Mouse (Mus musculus) cerebellum, adult 18-20 months (tissue): ENCODE results near the gene Lhb.
"Not testable (repeated sequence)": the region's sequence is repeated elsewhere in the genome, so short reads cannot be mapped to it uniquely, and the experiment has no call there.

ENCODE experiments used
- DNase-seq, 2 experiments: peaks; one replicate each; pipeline ENCODE4 v3.0.0; 2021

Lhb gene

DNA sequence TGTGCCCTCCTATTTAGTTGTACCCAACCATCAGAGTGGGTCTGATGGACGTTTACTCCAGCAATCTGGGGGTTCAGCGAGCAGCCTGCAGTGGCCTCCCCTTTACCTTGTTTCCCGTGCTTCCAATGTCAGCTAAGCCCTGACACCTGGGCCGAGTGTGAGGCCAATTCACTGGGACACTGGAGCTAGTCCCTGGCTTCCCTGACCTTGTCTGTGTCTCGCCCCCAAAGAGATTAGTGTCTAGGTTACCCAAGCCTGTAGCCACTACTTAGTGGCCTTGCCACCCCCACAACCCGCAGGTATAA, at the start of gene Lhb:
Gene Lhb, plus strand, starts transcription at position 206 of the 305 bp plus-strand sequence.
- no peak for DNase-seq

DNA sequence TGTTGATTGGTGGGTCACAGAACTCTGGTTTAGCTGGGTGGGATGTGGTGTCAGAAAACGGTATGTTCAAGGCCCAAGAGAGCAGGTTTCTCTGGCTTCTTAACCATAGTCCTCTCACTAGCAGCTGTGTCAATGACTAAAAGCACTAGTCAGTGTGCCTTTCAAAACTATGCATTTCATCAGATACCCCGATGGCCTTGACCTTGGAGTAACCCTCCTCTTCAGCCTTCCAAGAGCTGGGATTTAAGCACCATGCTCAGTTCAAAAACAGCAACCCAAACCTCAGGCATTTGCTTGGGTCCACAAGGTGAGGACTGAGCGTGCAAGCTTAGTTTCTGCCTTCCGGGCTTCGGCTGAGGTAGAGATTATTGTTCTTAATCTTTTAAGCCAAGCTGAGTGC, 48.2 kb upstream of the Lhb start:
- DNase-seq: no peak

DNA sequence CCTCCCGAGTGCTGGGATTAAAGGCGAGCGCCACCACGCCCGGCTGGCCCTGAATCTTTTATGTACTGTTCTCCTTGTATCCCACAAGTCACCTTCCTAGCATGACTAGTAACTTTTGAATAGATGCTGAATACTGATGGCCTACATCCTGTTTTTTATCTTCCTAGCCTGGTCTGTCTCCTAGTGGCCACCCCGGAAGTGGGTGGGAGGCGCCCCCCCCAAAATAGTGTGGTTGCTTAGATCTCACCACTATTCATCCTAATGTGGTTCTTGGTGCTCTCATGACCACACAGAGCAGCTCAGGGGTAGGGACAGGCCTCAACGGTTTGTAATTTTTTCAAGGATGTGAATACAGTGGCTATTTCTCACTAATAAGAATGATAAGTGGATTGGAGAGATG, 46.0 kb upstream of the Lhb start:
- no peak for DNase-seq

DNA sequence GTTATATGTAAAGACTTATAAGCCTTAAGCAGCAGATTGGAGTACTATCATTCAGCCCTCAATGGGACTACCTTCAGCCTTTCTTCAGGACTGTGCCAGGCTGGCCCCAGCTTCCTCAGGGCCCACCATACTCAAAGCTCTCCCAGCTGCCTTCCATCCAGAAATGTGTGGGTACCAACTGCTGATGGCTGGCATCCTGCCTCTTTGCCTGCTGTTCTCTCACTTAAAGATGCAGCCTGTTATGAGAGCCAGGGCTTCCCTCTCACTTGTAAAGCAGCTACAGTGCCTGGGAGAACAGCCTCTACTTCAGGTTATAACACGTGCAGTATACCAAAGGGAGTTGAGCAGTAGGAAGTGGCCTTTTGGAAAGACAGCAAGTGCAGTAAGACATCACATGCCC, 44.6 kb upstream of the Lhb start:
- no peak for DNase-seq

DNA sequence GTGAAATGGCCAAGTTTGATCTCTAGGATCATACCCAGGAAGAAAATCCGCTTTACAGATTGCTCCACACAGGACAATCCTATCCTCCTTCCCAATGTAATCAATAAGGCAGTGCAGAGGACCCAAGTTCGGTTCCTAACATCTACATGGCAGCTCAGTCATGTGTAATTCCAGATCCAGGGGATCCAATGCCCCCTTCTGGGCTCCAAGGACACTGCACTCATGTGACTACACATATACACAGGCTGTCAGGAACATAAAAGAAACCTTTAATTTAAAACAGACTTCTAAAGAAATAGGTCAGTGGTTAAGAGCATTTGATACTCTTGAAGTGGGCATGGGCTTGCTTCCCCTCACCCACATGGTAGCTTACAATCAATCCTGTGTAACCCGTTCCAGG, 34.5 kb upstream of the Lhb start:
- no peak for DNase-seq

DNA sequence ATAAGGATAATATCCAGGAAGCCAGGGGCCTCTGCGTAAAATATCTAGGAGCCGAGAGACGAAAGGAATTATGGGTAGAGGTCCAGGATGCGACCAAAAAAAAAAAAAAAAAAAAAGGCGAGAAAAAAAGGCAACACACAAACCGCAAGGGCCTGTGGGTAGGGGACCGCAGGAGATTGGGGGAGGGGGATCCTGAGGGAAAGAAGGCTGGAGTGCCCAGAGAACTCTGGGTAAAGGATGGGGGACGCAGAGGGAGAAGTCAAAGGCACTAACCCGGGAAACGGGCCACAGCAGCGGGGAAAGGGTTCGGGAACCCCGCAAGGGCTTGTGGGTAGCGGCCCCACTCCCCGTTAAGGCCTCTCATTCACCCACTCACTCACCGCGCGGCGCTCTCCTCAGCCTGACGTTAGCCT, 25.5 kb upstream of the Lhb start:
- peak in 1 of 2 experiments; percentile 69 for DNase-seq

DNA sequence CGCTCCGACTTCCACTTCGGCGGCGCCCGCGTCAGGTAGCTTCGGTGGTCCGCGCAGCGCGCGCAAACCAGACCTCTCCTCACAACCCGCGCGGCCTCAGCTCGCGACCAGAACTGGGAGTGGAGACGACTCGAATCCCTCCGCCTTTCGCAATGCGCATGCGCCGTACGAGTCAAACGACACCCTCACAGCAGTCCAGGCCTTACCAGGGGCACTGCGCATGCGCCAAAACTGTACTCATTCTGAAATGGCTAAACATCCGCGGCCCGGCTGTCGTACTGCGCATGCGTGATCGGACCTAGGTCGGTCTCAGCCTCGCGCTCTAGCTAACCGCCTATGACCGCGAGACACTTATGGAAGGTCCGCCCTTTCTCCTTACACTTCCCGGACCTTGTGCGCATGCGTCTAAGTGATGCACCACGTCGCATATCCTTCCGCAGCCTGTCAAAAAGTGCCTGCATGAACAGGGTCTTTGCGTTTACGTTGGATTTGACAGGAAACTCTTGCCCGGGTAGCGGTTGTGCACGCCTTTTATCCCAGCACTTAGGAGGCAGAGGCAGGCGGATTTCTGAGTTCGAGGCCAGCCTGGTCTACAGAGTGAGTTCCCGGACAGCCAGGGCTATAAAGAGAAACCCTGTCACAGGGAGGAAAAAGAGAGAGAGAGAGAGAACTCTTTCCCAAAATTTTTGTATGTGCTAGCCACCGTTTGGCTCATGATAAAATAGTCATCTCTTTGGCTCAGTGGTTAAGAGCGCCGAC, 24.9 kb upstream of the Lhb start, which contains the start of gene Snrnp70:
Gene Snrnp70, minus strand, starts transcription at position 165 of the 759 bp plus-strand sequence.
- peak; percentile 100 for DNase-seq

DNA sequence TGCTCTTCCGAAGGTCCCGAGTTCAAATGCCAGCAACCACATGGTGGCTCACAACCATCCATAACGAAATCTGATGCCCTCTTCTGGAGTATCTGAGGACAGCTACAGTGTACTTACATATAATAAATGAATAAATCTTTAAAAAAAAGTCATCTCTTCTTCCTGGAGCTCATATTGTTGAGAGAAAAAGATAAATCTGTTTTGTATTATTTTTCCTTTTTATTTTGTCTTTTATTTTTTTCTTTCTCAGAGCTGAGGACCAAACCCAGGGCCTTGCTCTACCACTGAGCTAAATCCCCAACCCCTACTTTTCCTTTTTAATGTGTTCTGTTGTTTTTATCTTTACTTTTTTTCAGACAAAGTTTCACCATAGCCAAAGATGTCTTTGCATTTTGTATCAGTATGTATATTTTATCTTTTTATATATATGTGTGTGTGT, 24.3 kb upstream of the Lhb start:
- not testable (repeated sequence) for DNase-seq

DNA sequence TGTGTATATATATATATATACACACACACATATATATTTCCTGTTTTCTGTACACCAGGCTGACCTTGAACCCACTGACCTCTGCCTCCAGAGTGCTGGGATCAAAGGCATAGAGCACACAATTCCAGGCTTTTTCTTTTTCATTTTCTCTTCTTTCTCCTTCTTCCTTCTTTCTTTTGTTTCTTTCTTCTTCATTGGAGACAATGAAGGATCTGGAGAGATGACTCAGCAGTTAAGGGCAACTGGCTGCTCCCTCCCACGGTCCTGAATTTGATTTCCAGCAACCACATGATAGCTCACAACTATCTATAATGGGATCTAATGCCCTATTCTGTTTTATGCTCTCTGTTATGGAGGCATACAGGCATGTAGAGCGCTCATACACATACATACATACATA, 23.8 kb upstream of the Lhb start:
- no peak for DNase-seq

DNA sequence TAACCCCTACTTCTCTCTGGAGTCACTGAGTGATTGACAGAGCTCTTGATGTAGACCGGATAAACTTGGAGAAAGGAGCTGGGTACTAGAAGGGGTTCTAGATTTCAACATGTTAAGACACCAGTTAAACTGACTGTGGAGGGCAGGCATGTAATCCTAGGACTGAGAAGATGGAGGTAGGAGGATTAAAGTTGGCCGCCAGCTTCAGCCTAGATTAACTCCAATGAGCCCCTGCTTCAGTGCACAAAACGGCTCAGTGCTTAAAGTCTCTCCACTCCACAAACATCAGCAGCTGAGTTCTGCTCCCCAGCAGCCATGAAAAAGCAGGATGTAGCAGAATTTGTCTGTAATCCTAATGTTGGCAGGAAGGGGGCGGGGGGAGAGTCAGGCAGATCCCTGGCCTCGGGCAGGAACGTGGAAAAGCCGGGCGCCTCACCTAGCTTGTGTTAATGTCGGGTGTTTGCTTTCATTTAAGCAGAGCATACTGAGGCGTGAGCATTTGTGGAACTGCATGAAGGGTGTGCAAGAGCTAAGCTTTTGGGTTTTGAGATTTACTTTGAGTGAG, 19.0 kb upstream of the Lhb start:
- DNase-seq: no peak

DNA sequence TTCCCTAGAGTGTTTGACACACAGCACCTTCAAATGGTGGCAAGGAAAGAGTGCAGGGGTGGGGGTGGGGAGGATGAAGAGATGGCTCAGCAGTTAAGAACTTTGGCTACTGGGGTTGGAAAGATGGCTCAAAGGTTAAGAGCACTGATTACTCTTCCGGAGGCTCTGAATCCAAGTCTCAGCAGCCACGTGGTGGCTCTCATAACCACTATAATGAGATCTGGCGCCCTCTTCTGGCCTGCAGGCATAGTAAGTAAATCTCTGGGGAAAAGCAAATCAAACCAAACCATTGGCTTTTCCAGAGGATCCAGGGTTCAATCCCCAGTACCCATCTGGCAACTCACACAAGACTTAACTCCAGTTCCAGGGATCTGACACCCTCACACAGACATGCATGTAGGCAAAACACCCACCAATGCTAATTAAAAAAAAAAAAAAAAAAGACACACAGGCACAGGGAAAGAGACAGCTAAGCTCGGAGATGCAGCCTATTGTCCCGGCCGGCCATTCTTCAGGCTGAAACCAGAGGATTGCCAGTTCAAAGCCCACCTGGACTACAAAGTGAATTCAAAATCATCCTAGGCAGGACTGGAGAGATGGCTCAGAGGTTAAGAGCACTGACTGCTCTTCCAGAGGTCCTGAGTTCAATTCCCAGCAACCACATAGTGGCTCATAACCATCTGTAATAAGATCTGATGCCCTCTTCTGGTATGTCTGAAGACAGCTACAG, 16.9 kb upstream of the Lhb start:
- peak; percentile 53 to 65 for DNase-seq

DNA sequence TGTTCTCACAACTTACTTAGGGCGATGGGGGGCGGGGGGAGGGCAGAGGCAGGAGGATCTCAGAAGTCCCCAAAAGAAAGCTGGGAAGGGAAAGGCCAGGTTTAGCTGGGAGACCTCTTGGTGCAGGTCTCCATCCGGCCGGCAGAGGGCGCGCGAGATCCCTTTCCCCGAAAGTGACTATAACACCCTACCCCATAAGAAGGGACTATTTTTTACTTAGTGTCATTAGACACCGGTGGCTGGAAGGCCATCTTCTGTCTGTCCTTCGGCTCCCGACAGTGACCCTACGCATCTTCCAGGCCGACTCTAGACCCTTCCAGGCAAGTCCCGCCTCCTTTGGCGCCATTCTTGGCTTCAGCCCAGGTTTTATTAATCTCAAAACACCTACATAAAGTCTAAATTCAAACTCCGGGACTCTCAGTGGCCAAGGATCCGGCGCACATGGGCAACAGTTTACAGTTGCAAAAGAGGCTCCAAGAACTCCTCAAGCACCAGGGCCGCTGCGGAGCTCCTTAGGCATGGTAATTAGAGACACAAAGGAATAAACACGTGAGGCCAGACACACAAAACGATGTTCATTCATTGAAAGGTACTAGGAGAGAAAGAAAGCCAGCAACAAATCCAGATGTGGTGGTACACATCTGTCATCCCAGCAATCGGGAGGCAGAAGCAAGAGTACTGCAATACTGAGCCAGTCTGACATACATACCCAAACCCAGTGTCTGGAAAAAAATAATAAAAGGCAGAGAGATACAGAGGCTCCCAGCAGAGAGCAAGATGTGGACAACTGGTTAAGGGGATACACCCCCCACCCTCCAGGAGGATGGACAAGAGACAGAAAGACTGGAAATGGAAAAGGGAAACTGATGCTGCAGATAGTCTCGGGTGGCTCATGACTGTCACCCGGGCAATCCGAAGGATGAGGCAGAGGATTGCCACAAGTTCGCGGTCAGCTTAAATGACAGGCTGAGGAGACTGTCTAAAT, 15.2 kb upstream of the Lhb start, which contains the start of gene Kcna7:
Gene Kcna7, plus strand, starts transcription at position 563 of the 985 bp plus-strand sequence.
- peak; percentile 76 to 79 for DNase-seq

DNA sequence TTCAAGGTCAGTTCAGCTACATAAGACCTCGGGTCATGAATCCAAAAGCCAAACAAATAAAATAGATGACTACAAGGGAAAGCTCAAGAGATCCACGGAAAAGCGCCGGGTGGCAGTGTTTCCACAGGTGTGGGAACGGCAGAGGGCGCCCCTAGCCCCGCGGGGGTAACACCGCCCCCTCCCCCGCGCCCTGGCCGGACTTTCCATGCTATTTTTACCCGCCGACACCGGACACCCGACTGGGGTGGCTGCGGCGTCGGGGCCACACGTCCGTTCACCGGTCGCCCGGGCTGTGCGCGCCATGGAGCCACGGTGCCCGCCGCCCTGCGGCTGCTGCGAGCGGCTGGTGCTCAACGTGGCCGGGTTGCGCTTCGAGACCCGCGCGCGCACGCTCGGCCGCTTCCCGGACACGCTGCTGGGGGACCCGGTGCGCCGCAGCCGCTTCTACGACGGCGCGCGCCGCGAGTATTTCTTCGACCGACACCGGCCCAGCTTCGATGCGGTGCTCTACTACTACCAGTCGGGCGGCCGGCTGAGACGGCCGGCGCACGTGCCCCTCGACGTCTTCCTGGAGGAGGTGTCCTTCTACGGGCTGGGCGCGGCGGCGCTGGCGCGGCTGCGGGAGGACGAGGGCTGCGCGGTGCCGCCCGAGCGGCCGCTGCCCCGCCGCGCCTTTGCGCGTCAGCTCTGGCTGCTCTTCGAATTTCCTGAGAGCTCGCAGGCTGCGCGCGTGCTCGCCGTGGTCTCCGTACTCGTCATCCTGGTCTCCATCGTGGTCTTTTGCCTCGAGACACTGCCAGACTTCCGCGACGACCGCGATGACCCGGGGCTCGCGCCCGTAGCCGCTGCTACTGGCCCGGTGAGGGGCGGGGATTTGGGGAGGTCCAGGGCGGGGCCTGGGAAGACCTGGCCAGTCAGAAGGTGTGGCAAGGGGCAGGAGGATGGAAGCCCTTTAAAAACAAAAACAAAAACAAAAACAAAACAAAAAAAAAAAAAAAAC, 14.2 kb upstream of the Lhb start:
- DNase-seq: no peak

DNA sequence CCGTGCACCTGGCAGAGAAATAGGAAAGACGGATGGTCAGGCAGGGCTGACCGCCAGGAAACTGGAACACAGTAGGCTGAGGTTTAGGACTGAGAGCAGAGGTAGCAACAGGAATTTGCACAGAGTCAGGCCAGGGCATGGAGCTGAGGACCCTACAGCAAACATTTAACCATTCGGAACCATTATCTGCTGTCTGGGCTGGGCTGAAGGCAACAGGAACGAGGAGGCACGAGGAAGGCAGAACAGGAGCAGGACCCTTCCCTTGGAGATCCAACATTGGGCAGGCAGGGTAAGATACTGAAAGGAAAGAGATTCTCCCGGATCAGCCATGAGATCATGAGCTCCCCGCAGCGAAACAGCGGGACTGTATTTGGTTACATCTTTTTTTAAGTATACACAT, 12.8 kb upstream of the Lhb start:
- DNase-seq: no peak

DNA sequence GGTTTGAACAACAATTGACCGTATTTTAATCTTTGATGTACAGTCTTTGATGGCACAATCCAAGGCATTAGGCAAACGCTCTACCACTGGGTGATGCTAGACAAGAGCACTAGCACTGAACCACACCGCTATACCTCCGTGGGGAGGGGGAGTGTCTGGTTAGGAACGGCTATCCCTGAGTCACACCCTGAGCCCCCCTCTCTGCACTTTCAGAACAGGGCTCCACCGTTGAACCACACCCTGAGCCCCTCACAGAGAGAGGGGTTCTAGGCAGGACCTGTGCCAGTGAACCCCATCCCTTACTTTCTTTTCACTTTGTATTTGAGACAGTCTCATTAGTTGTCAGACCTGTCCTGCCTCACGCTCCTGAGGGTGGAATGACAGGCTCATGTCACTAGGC, 12.3 kb upstream of the Lhb start:
- no peak for DNase-seq

DNA sequence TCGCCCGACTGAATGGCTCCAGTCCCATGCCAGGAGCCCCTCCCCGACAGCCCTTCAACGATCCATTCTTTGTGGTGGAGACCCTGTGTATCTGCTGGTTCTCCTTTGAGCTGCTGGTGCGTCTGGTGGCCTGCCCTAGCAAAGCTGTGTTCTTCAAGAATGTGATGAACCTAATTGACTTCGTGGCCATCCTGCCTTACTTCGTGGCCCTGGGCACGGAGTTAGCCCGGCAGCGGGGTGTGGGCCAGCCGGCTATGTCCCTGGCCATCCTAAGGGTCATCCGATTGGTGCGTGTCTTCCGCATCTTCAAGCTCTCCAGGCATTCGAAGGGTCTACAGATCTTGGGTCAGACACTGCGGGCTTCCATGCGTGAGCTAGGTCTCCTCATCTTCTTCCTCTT, 11.7 kb upstream of the Lhb start:
- no peak for DNase-seq

DNA sequence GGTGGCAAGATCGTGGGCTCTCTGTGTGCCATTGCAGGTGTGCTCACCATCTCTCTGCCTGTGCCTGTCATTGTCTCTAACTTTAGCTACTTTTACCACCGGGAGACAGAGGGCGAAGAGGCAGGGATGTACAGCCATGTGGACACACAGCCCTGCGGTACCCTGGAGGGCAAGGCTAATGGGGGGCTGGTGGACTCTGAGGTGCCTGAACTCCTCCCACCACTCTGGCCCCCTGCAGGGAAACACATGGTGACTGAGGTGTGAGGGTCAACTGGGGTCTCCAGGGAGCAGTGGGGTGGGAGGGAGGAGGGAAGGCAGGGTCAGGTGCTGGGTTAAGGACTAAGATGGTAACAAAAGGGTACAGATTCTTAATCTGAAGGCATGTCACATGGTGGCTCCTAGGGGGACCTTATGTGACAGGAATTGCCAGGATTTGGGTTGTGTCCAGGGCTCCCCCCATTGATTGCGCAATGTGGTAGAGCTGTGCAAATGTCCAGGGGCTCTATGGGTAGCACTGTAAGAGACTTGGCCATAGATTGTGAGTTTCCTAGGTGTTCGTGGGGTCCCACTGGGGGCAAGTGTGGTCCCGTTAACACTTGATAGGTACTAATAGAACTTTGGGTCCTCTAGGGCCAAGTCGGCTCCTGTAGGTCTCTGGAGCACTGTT, 11.0 kb upstream of the Lhb start:
- no peak for DNase-seq

DNA sequence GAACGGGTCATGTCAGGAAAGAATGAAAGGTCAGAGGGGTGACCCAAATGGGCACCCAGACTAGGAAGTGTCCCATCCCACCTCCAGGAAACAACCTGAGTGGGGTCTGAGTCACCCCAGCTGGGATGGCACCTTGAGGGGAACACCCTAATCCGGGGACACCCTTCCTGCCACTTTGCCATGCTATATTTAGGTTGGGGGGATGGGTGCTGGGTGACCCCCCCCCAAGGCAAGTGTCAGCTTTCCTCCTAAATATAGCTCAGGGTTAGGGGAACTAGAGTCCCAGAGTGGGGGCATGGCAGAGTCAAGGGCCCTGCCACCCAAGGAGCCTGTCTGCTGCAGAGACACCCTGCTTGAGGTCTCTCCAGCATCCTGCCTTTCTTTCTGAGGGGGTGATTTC, 8.2 kb upstream of the Lhb start:
- no peak for DNase-seq

DNA sequence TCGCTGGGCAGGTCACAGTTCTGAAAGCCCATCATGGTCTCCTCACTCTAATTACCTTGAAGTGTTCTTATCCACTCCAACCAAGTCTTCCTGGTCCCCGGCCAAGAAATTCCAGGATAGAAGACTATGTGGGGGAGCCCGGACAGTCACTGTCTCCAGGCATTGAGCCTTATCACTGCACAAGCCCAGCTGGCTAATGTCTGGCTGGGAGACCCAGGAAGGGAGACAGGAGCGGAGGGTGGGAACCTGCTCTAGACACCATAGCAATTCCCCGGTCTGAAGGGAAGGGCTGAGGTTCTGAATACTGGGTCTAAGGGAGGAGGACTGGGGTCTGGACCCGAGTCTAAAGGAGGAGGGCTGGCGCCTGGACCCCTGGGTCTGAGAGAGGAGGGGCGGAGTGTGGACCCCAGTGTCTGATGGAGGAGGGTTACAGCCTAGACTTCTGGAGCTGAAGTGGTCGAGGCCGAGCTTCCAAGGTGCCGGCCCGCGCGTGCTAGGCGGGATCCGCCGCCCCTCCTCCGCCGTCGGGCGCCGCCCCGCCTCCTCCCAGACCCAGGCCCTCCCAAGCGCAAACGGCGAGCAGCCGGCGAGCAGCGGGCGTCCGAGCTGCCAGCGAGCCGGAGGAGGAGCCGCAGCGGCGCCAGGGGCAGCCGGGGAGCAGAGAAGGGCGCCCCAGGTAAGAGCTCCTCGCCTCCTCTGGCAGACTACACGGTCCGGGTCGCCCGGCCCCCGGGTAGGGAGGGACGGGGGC, 7.3 kb upstream of the Lhb start, which contains the start of gene Ntf5:
Gene Ntf5, plus strand, starts transcription at position 583 of the 751 bp plus-strand sequence.
- DNase-seq: peak in 1 of 2 experiments; percentile 9
